Comparison of ENCODE assay signal across 23 mouse cellular contexts in genomic region chr4:102230898-102231297, GRCm38 (mm10).
A peak's percentile ranks its signal among the peaks of the same experiment; 100 is the strongest.
DNase-seq lines count a peak whose midpoint lies in the region; ATAC-seq and TF ChIP-seq lines count a peak whose summit lies in the region.
"Had no signal": no experiment of that assay in that cellular context is flagged by ENCODE, and none has a peak within 500 bp of the region (broad histone marks: within the 10 kb centered on the region; RNA-seq: fewer than 3 reads in every experiment).

No protein-coding gene starts in this region.

- H3K36me3 ChIP-seq in heart, adult 2 months (ENCODE audit: control insufficient read depth, insufficient read depth, low read length): no peaks in the 10 kb centered on the region; the same call in none of the 2 replicates
- H3K36me3 ChIP-seq in heart, postnatal 0 days (replicated peaks; ENCODE audit: control insufficient read depth, insufficient read depth, low read length): no peaks in the 10 kb centered on the region
- H3K36me3 ChIP-seq in heart, embryonic 12.5 days: no peaks in the 10 kb centered on the region
- H3K36me3 ChIP-seq in lung, postnatal 0 days (ENCODE audit: insufficient read depth, low read length): no peaks in the 10 kb centered on the region
- H3K36me3 ChIP-seq: embryonic facial prominence, embryonic 10.5 days; embryonic facial prominence, embryonic 12.5 days; forebrain, embryonic 15.5 days; G1E had no signal

- no peak for TF ChIP-seq CTCF in heart, adult 2 months (IDR thresholded peaks at IDR 0.05)
- TF ChIP-seq CTCF in heart, postnatal 0 days (IDR thresholded peaks at IDR 0.05; ENCODE audit: low read depth): no peak
- TF ChIP-seq CTCF in left cerebral cortex, adult 2 months (IDR thresholded peaks at IDR 0.05): no peak
- no peak for TF ChIP-seq CTCF in olfactory bulb, adult 2 months (IDR thresholded peaks at IDR 0.05; ENCODE audit: insufficient read depth, low read depth, low read length)
- no peak for TF ChIP-seq CTCF in lung, postnatal 0 days (IDR thresholded peaks at IDR 0.05)

- no peak for TF ChIP-seq EP300 in heart, adult 2 months (IDR thresholded peaks at IDR 0.05; ENCODE audit: insufficient read depth, low read depth, low read length)
- TF ChIP-seq EP300 in heart, postnatal 0 days (IDR thresholded peaks at IDR 0.05; ENCODE audit: low read depth): no peak
- no peak for TF ChIP-seq EP300 in lung, postnatal 0 days (IDR thresholded peaks at IDR 0.05)

- no peak for TF ChIP-seq POLR2A in heart, adult 2 months (IDR thresholded peaks at IDR 0.05; ENCODE audit: insufficient read depth, low read depth, low read length)
- no peak for TF ChIP-seq POLR2A in olfactory bulb, adult 2 months (IDR thresholded peaks at IDR 0.05; ENCODE audit: insufficient read depth, low read depth, low read length)

- peak overlapping the region; percentile 4; the same call in 1 of the 2 replicates for H3K27ac ChIP-seq in heart, adult 2 months
- no peak overlapping the region for H3K27ac ChIP-seq in heart, postnatal 0 days (ENCODE audit: low read depth)
- H3K27ac ChIP-seq in heart, embryonic 12.5 days (ENCODE audit: poor library complexity, severe bottlenecking): no peak overlapping the region
- H3K27ac ChIP-seq in left cerebral cortex, adult 2 months: peak overlapping the region; percentile 32; the same call in 1 of the 2 replicates
- H3K27ac ChIP-seq in olfactory bulb, adult 2 months (ENCODE audit: insufficient read depth, low read depth, low read length): peak overlapping the region; percentile 51; the same call in 1 of the 2 replicates
- H3K27ac ChIP-seq in lung, postnatal 0 days (ENCODE audit: low read length): no peak overlapping the region
- H3K27ac ChIP-seq: embryonic facial prominence, embryonic 10.5 days; embryonic facial prominence, embryonic 12.5 days; forebrain, embryonic 13.5 days; forebrain, embryonic 15.5 days had no signal

- H3K9ac ChIP-seq in heart, adult 2 months (ENCODE audit: low read depth, low read length): no peak overlapping the region
- H3K9ac ChIP-seq in heart, postnatal 0 days (replicated peaks; ENCODE audit: low read depth, low read length): no peak overlapping the region
- H3K9ac ChIP-seq in heart, embryonic 12.5 days: no peak overlapping the region
- no peak overlapping the region for H3K9ac ChIP-seq in lung, postnatal 0 days (replicated peaks; ENCODE audit: low read depth)
- H3K9ac ChIP-seq: embryonic facial prominence, embryonic 12.5 days; forebrain, embryonic 13.5 days; forebrain, embryonic 15.5 days had no signal

- DNase-seq in heart, adult 2 months: no peak
- DNase-seq in heart, postnatal 4 days: no peak
- DNase-seq in heart, postnatal 0 days (ENCODE audit: low spot score): peak; percentile 62
- no peak for DNase-seq in left cerebral cortex, adult 2 months (ENCODE audit: extremely low spot score in 1 of 2, low spot score in 2 of 2)
- DNase-seq in left cerebral cortex, adult 18-20 months (ENCODE audit: low spot score in 2 of 2): no peak
- no peak for DNase-seq in lung, postnatal 0 days (ENCODE audit: low spot score)
- DNase-seq: adrenal gland, adult 8-10 months; adrenal gland, postnatal 14 days; adrenal gland, postnatal 36 days; cerebellum, adult 11-12 months; cerebellum, adult 2 months; cerebellum, adult 9-10 months; cerebellum, postnatal 10 days; cerebellum, postnatal 25 days had no signal

- no peaks in the 10 kb centered on the region for H3K79me2 ChIP-seq in heart, adult 2 months (replicated peaks; ENCODE audit: control insufficient read depth, insufficient read depth, low read length)

- intact Hi-C loops in heart, adult 2 months (cut with DNase I): no loop called here
- intact Hi-C loops in left cerebral cortex, adult 2 months (cut with DNase I): loop anchor here (5.0 kb wide), 1 partner anchor 86 kb away; no protein-coding TSS in a partner anchor

- no peaks in the 10 kb centered on the region for H3K9me3 ChIP-seq in heart, postnatal 0 days (replicated peaks; ENCODE audit: control insufficient read depth, low read length)
- no peaks in the 10 kb centered on the region for H3K9me3 ChIP-seq in heart, embryonic 12.5 days (replicated peaks)
- no peaks in the 10 kb centered on the region for H3K9me3 ChIP-seq in lung, postnatal 0 days (ENCODE audit: low read length)
- H3K9me3 ChIP-seq: embryonic facial prominence, embryonic 10.5 days; embryonic facial prominence, embryonic 12.5 days; forebrain, embryonic 13.5 days; forebrain, embryonic 15.5 days had no signal

- H3K4me1 ChIP-seq in heart, adult 2 months (ENCODE audit: control insufficient read depth, insufficient read depth, low read length): no peaks in the 10 kb centered on the region; the same call in 1 of the 2 replicates
- peaks cover 20% of the 10 kb centered on the region for H3K4me1 ChIP-seq in heart, postnatal 0 days (ENCODE audit: control insufficient read depth, insufficient read depth)
- peaks cover 16% of the 10 kb centered on the region for H3K4me1 ChIP-seq in heart, embryonic 12.5 days (replicated peaks)
- H3K4me1 ChIP-seq in olfactory bulb, adult 2 months (ENCODE audit: control insufficient read depth, insufficient read depth, low read length): 0 out of 2 replicates have a peak, but pooled peaks cover 4% of the 10 kb centered on the region
- no peaks in the 10 kb centered on the region for H3K4me1 ChIP-seq in lung, postnatal 0 days (ENCODE audit: insufficient read depth, low read depth, low read length)

- WGBS in heart, adult 2 months: 13% methylated on average over 1 of the region's 1 CpGs
- 17% methylated on average over 1 of the region's 1 CpGs for WGBS in heart, postnatal 0 days
- 10% methylated on average over 1 of the region's 1 CpGs for WGBS in heart, embryonic 12.5 days
- 81% methylated on average over 1 of the region's 1 CpGs for WGBS in olfactory bulb, adult 2 months
- WGBS in lung, postnatal 0 days: 35% methylated on average over 1 of the region's 1 CpGs

- H3K4me2 ChIP-seq in heart, postnatal 0 days (ENCODE audit: low read depth, low read length): no peak overlapping the region
- no peak overlapping the region for H3K4me2 ChIP-seq in heart, embryonic 12.5 days
- no peak overlapping the region for H3K4me2 ChIP-seq in lung, postnatal 0 days (replicated peaks; ENCODE audit: low read depth, low read length)
- H3K4me2 ChIP-seq: embryonic facial prominence, embryonic 12.5 days; forebrain, embryonic 13.5 days; forebrain, embryonic 15.5 days had no signal

- no peaks in the 10 kb centered on the region for H3K27me3 ChIP-seq in heart, adult 2 months (ENCODE audit: control insufficient read depth, insufficient read depth, low read length)
- no peaks in the 10 kb centered on the region for H3K27me3 ChIP-seq in heart, postnatal 0 days (ENCODE audit: control insufficient read depth, insufficient read depth, low read length)
- H3K27me3 ChIP-seq in heart, embryonic 12.5 days (replicated peaks): no peaks in the 10 kb centered on the region
- no peaks in the 10 kb centered on the region for H3K27me3 ChIP-seq in lung, postnatal 0 days (replicated peaks; ENCODE audit: insufficient read depth, low read length)
- H3K27me3 ChIP-seq: embryonic facial prominence, embryonic 12.5 days; forebrain, embryonic 13.5 days; forebrain, embryonic 15.5 days; Patski had no signal

- H3K4me3 ChIP-seq in heart, adult 2 months: no peak overlapping the region
- H3K4me3 ChIP-seq in heart, postnatal 0 days (ENCODE audit: low read depth, low read length): no peak overlapping the region
- H3K4me3 ChIP-seq in heart, embryonic 12.5 days: no peak overlapping the region
- no peak overlapping the region for H3K4me3 ChIP-seq in left cerebral cortex, adult 2 months
- no peak overlapping the region for H3K4me3 ChIP-seq in olfactory bulb, adult 2 months (ENCODE audit: insufficient read depth, low read depth, low read length)
- H3K4me3 ChIP-seq in lung, postnatal 0 days (ENCODE audit: low read depth, low read length): no peak overlapping the region
- H3K4me3 ChIP-seq: embryonic facial prominence, embryonic 10.5 days; embryonic facial prominence, embryonic 12.5 days; forebrain, embryonic 13.5 days; forebrain, embryonic 15.5 days had no signal

- ATAC-seq in heart, postnatal 0 days (ENCODE audit: insufficient read depth, low read depth): no peak
- no peak for ATAC-seq in heart, embryonic 12.5 days (ENCODE audit: insufficient number of reproducible peaks, low FRiP score)
- no peak for ATAC-seq in lung, postnatal 0 days
- ATAC-seq: activated CD4-positive, CD25-positive, alpha-beta regulatory T cell, adult 4 months; forebrain, embryonic 13.5 days; forebrain, embryonic 15.5 days; Patski had no signal

Comparison
In these comparisons a context has a peak if more than half of its experiments do, and no peak if none do; other contexts are left out.
1. H3K27ac ChIP-seq: peak in heart, adult 2 months (single experiment), left cerebral cortex, adult 2 months (single experiment) and olfactory bulb, adult 2 months (single experiment); none in heart, postnatal 0 days (single experiment), heart, embryonic 12.5 days (single experiment) and lung, postnatal 0 days (single experiment).